Mouse (Mus musculus): ENCODE data around the gene Relb.

Relb gene

GRCm38 (mm10) chr7:19629361-19629734 is at the start of gene Relb:
TSS of gene Relb (minus strand) at chr7:19629438.
- DNase-seq (ENCODE audit: low spot score in 2 of 2), result peak; percentile 89 to 90

- DNase-seq (ENCODE audit: low spot score in 2 of 2), result no peak
Measured at GRCm38 (mm10) chr7:19678901-19679300, 49.7 kb upstream of the Relb start.

- no peak for DNase-seq (ENCODE audit: low spot score in 2 of 2)
Measured at GRCm38 (mm10) chr7:19677872-19678271, 48.6 kb upstream of the Relb start, which contains the start of gene Apoc2. TSS of gene Apoc2 (minus strand) at chr7:19677941.

DNA sequence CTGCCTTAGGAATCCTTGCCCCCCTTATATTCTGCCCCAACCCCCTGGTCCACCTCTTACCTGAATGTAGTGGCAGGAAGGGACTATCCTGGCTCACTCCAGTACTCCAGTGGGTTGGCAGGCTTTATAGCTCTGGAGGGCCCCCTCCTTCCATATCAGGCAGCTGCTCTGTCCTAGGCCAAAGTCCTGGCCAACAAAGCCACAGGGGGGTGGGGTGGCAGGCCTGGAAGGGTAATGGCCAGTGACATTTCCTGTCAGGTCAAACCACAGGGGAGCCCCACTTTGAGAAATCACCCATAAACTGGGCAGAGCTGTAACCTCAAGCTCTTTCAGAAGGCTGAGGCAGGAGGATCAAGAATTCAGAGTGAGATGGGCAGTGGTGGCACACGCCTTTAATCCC is 47.4 kb upstream of the Relb start:
- DNase-seq (ENCODE audit: low spot score in 2 of 2), result no peak

- no peak for DNase-seq (ENCODE audit: low spot score in 2 of 2)
Measured at GRCm38 (mm10) chr7:19675824-19676223, 46.6 kb upstream of the Relb start.

GRCm38 (mm10) chr7:19673083-19673699 is 44.0 kb upstream of the Relb start:
- no peak for DNase-seq (ENCODE audit: low spot score in 2 of 2)

DNA sequence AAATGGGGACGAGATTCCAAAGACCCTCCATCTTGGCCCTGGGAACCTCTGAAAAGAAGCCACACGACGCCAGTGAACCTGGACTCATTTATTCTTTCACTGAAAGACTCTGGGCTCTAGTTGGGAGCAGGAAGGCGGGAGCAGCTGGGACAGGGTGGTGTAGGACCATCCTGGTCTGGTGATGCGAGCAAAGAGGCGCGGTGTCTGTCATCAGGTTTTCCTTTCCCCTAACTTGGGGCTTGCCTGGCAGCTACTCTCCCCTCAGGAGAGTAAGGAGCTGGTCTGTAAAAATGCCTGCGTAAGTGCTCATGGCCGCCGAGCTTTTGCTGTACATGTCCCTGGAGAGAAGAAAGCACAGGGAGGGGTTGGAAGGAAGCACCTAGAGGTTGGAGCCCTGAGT is 42.3 kb upstream of the Relb start:
- DNase-seq (ENCODE audit: low spot score in 2 of 2), result no peak

DNA sequence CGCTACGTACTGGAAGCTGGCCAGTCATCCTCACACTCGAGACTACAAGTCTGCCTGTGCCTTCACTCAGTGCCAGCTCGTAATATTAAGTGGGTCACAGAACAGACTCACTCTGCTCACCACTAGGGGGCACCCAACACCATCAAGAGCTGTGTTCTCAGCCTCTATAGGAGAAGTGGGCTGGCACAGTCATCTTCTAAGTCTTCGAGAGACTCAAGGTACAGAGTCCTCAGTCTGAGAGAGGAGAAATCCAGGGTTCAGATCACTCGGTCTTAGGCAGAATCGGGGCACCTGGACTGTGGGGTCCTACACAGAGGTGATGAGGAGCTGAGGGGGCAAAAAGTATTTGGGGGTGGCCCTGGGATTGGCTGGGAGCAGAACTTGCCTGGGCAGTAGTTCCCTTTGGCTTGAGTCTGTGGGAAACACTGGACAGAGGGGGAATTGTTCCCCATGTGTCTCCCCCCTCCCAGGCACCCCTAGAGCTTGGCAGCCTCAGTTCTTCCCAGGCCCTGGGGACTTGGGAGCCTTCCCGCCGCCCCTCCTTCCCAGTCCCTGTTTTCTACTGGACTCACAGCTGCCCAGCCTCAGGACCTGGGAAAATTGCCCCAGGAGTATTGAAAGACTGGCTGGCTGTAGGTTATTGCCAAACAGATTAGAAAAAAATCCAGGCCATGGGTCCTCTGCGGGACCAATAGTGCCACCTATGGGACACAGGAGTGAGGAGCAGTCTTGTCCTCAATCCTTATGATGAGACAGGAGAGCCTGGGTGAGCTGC is 39.9 kb upstream of the Relb start:
- peak; percentile 96 to 97 for DNase-seq (ENCODE audit: low spot score in 2 of 2)

DNA sequence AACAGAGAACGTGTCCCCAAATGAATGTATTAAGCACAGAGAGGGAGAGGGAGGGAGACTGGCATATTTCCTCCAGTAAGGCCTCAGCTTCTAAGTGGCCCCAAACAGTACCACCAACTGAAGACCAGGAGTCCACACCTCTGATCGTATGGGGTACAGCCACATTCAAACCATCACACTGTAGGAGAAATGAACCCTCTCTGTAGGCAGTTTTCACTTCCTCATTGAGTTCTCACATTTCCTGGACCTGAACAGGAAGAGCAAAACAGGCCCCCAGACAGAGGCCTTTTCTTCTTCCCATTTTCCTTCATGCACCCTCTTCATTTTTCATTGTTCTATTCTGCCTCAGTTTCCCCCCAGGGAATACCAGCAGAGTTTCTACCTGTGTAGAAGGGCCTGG is 38.2 kb upstream of the Relb start:
- DNase-seq (ENCODE audit: low spot score in 2 of 2), result no peak

- DNase-seq (ENCODE audit: low spot score in 2 of 2), result no peak
Measured at GRCm38 (mm10) chr7:19666750-19667149, 37.5 kb upstream of the Relb start.

- DNase-seq (ENCODE audit: low spot score in 2 of 2), result peak; percentile 97 to 99
Measured at GRCm38 (mm10) chr7:19664955-19665841, 36.0 kb upstream of the Relb start, which contains the start of gene Clptm1. TSS of gene Clptm1 (minus strand) at chr7:19665033.

DNA sequence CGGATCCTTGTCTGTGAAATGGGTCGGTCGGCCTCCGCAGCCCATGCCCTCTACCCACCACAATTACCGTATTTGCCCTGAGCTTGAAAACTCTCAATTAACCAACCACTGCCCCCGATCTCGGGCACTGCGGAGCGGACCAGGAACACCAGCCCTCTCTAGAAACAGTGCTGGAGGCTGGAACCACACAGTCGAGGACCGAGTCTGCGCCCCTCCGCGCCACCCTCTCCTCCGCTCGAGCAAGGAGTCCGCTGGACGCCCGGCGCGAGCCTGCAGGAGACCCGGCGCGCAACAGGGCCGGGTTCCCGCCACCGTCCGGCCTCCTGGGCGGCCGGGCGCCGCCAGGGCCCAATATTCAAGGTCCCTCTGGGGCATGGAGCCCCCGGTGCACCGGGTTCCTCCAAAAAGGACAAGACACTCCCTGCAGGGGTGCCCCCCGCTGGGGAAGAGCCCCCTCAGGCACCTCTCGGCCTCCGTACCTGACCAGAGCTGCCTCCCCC is 35.3 kb upstream of the Relb start:
- peak in 1 of 2 experiments; percentile 23 for DNase-seq (ENCODE audit: low spot score in 2 of 2)

DNA sequence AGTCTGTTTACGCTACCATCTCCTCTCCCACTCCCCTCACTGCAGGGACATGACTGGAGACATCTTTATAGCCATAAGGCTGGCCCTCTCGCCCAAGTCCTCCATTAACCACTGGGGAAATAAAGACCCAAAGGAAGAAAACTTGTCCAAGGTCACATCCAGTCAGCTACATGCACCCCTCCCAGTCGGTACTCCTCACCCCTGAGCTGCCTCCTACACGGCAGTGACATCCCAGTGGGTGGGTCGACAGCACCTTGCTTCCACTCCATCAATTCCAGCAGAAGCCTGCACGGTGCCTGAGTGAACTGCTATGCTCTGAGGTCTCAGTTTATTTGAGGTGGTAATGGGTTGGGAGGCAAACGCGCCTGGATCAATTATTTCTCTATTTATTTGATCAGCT is 34.7 kb upstream of the Relb start:
- DNase-seq (ENCODE audit: low spot score in 2 of 2), result peak in 1 of 2 experiments; percentile 17

GRCm38 (mm10) chr7:19652614-19653013 is 23.4 kb upstream of the Relb start:
- DNase-seq (ENCODE audit: low spot score in 2 of 2), result no peak

DNA sequence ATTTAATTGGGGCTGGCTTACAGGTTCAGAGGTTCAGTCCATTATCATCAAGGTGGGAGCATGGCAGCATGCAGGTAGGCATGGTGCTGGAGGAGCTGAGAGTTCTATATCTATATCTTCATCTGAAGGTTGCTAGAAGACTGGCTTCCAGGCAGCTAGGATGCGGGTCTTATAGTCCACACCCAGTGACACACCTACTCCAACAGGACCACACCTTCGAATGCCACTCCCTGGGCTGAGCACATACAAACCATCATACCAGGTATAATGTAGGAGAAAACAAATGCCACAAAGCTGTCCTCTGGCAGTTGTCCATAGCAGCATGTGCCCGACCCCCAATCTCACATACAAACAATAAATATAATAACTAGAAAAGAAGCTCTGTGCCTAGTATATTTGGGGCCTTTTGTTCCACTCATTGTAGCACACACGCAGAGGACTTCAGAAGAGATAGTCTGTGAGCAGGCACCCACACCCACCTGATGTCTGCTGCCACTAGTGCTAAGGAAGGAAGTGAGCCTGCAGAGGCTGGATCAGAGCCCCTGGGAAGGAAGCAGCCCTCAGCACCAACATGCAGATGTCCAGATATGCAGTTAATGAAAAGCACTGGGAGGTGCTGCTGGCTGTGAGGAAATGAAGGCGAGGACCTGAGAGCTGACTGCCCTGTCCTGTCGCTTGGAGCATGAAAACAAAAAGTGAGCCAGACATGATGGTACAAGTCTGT is 22.0 kb upstream of the Relb start:
- DNase-seq (ENCODE audit: low spot score in 2 of 2), result no peak

GRCm38 (mm10) chr7:19641223-19641622 is 12.0 kb upstream of the Relb start:
- peak; percentile 46 to 54 for DNase-seq (ENCODE audit: low spot score in 2 of 2)

DNA sequence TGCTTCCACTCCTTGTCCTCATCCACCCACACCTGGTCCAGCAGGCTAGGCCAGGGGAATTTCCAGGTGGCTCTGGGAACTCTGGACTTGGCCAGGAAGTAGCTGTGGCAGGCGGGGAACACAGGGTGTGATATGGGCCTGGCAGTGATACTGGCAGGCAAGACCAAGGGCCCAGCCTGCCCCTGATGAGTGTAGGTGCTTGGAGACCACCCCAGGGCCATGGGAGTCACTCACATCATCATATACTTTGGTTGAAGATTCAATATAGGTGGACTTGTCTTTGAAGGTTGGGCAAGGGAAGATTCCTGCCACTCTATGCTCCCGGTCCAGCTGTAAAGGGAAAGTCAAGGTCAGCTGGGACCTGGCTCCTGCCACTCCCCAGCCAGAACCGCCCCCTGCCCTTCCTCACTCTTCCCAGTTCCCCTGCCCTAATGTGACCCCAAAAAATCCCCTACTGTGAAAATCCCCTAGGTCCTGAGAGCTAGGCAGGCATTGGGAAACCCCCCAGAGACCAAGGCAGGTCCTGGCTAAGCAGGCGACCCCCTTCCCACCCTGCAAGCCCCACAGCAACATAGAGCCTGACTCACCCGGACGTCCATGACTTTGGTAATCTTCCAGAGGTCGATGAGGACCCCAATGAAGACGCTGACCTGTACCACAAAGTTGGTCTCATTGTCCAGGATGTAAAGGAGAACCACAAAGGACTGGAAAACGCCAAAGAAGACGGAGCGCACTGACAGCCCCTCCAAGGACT is 6.0 kb upstream of the Relb start:
- no peak for DNase-seq (ENCODE audit: low spot score in 2 of 2)

DNA sequence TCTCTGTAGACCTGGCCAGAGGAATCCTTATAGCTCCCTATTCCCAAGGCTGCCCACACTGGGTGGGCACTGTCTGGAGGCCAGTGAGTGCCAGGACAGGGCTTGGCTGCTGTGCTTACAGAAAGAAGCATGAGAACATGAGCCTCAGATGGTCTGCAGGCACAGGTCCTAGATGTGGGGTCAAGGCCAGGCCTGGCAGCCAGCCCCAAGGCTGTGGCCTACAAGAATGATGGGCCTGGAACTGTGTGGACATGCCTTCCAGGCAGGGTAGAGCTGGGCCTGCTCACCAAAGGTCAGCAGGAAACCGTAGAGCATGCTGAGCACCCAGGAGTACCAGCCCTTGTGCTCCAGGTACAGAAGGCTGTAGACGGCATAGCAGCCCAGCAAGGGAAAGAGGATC is 5.4 kb upstream of the Relb start:
- DNase-seq (ENCODE audit: low spot score in 2 of 2), result no peak

GRCm38 (mm10) chr7:19633855-19634254 is 4.6 kb upstream of the Relb start:
- DNase-seq (ENCODE audit: low spot score in 2 of 2), result no peak

GRCm38 (mm10) chr7:19633197-19633596 is 4.0 kb upstream of the Relb start:
- no peak for DNase-seq (ENCODE audit: low spot score in 2 of 2)

GRCm38 (mm10) chr7:19632720-19633119 is 3.5 kb upstream of the Relb start:
- no peak for DNase-seq (ENCODE audit: low spot score in 2 of 2)

Measured in right cerebral cortex, adult 2 months (tissue).